Mouse (Mus musculus) CH12.LX (cell line): ENCODE results near the gene Grip1. TPM values are rescaled to one million over a fixed set of nuclear protein-coding genes. Genes with fewer than 3 reads are reported as not detected.
A peak's percentile ranks its signal among the peaks of the same experiment; 100 is the strongest.

Experiments
- DNase-seq: peaks from one replicate; pipeline ENCODE4 v3.0.0-alpha.2; 2013; ENCODE audit errors: extremely low read depth
- H3K27ac ChIP-seq: 2 replicates; pipeline ENCODE4 v1.5.1; 2012; ENCODE audit warnings: low read depth, mild to moderate bottlenecking, control low read depth, moderate library complexity; ENCODE audit not compliant: insufficient read depth
- H3K27me3 ChIP-seq: replicated peaks from 2 replicates; pipeline ENCODE3; 2012; ENCODE audit warnings: inconsistent platforms
- H3K36me3 ChIP-seq, 2 experiments: replicated peaks in 1 of 2; 2 replicates each; pipeline versions ENCODE3 to v1.6.1; 2012; ENCODE audit warnings: inconsistent platforms in 1 of 2, low read length in 1 of 2, mild to moderate bottlenecking in 1 of 2, mixed read lengths in 1 of 2, moderate library complexity in 1 of 2; ENCODE audit not compliant: control insufficient read depth in 1 of 2, insufficient read depth in 1 of 2
- H3K4me1 ChIP-seq, 2 experiments: 2 replicates each; pipeline ENCODE4 v1.6.1; 2012; ENCODE audit warnings: inconsistent platforms in 1 of 2, moderate library complexity in 1 of 2; ENCODE audit not compliant: insufficient read depth in 2 of 2, control insufficient read depth in 1 of 2
- H3K4me2 ChIP-seq: 2 replicates; pipeline ENCODE4 v1.6.1; 2012; ENCODE audit warnings: low read depth, mild to moderate bottlenecking, control low read depth; ENCODE audit not compliant: poor library complexity, insufficient read depth, severe bottlenecking
- H3K4me3 ChIP-seq, 3 experiments: fragments of 150-350 bp in 1 of 3; sonication (generic) in 1 of 3; replicated peaks in 1 of 3; 2 replicates each; pipeline versions ENCODE3 to v1.5.1; 2011 to 2012; ENCODE audit warnings: low read depth in 2 of 3, low read length in 2 of 3, mild to moderate bottlenecking in 2 of 3, moderate library complexity in 2 of 3, control low read depth in 1 of 3, improper control_type of control experiment in 1 of 3, inconsistent platforms in 1 of 3, mixed read lengths in 1 of 3; ENCODE audit not compliant: poor library complexity in 1 of 3
- H3K79me2 ChIP-seq: replicated peaks from 2 replicates; pipeline ENCODE4 v1.6.1; 2012; ENCODE audit warnings: mild to moderate bottlenecking, moderate library complexity; ENCODE audit not compliant: control insufficient read depth, poor library complexity, insufficient read depth, severe bottlenecking; ENCODE audit errors: extremely low read depth
- H3K9ac ChIP-seq: 2 replicates; pipeline ENCODE4 v1.6.1; 2012; ENCODE audit warnings: low read depth, mild to moderate bottlenecking, control low read depth, moderate library complexity; ENCODE audit not compliant: insufficient read depth
- H3K9me3 ChIP-seq: replicated peaks from 2 replicates; pipeline ENCODE3; 2012; ENCODE audit warnings: low read length, inconsistent platforms, mixed read lengths
- BHLHE40 ChIP-seq: IDR thresholded peaks from 2 replicates; pipeline ENCODE4 v1.6.1; 2011; ENCODE audit warnings: mild to moderate bottlenecking, low read depth, low read length, improper control_type of control experiment
- CTCF ChIP-seq, 2 experiments: IDR thresholded peaks in 1 of 2; conservative IDR thresholded peaks in 1 of 2; 2 replicates each; pipeline ENCODE4 v1.5.1; 2011 to 2012; ENCODE audit warnings: low read depth in 2 of 2, low read length in 2 of 2, improper control_type of control experiment in 1 of 2, inconsistent platforms in 1 of 2, mild to moderate bottlenecking in 1 of 2, moderate library complexity in 1 of 2
- JUND ChIP-seq: conservative IDR thresholded peaks from 2 replicates; pipeline ENCODE4 v1.6.1; 2011; ENCODE audit warnings: low read depth, low read length, improper control_type of control experiment
- MAFK ChIP-seq: IDR thresholded peaks from 2 replicates; pipeline ENCODE4 v1.6.1; 2011; ENCODE audit warnings: low read length, improper control_type of control experiment; ENCODE audit not compliant: insufficient replicate concordance
- MXI1 ChIP-seq: IDR thresholded peaks from 2 replicates; pipeline ENCODE4 v1.6.1; 2011; ENCODE audit warnings: mild to moderate bottlenecking, low read depth, low read length, improper control_type of control experiment
- POLR2A ChIP-seq: IDR thresholded peaks from 2 replicates; pipeline ENCODE4 v1.6.1; 2011; ENCODE audit warnings: low read depth, mild to moderate bottlenecking, improper control_type of control experiment, low read length
- USF1 ChIP-seq: IDR thresholded peaks from 2 replicates; pipeline ENCODE4 v1.6.1; 2014; ENCODE audit warnings: low read depth, mild to moderate bottlenecking, inconsistent platforms, low read length, improper control_type of control experiment
- USF2 ChIP-seq: conservative IDR thresholded peaks from 2 replicates; pipeline ENCODE4 v1.6.1; 2011; ENCODE audit warnings: low read depth, low read length, improper control_type of control experiment
- ZNF384 ChIP-seq: IDR thresholded peaks from 2 replicates; pipeline ENCODE4 v1.6.1; 2012; ENCODE audit warnings: low read depth, low read length, improper control_type of control experiment, inconsistent platforms
- dilution Hi-C: fragments of 300-500 bp; cut with MboI; formaldehyde crosslinking; loops from 2 replicates; pipeline ENCODE4 v1.14.3; 2020; ENCODE audit warnings: low sequenced_read_pairs; ENCODE audit not compliant: extremely low pct_unique_long_range_greater_than_20kb, extremely low pct_ligation_motif_present
- in situ Hi-C: fragments of 300-500 bp; cut with MboI; formaldehyde crosslinking; loops from 3 replicates; pipeline ENCODE4 v1.14.3; 2019; ENCODE audit warnings: low sequenced_read_pairs, low pct_ligation_motif_present, low pct_unique_long_range_greater_than_20kb, mixed read lengths
- polyA plus RNA-seq: library from polyadenylated mRNA; unstranded; fragments of >175 nt; gene quantifications from 2 replicates; pipeline ENCODE4 v1.2.1, GENCODE M21; 2012; ENCODE audit warnings: low read depth; ENCODE audit not compliant: insufficient read length
- total RNA-seq, 2 experiments: library from RNA; depleted of rRNA; stranded (reverse); fragments of 300-350 nt in 1 of 2; fragments of >200 nt in 1 of 2; gene quantifications; 2 replicates each; pipeline ENCODE4 v1.2.3; 2012 to 2014

Gene Grip1
- total and polyA plus RNA-seq, 3 experiments, result 0.09 to 0.33 (median 0.13) TPM

DNA sequence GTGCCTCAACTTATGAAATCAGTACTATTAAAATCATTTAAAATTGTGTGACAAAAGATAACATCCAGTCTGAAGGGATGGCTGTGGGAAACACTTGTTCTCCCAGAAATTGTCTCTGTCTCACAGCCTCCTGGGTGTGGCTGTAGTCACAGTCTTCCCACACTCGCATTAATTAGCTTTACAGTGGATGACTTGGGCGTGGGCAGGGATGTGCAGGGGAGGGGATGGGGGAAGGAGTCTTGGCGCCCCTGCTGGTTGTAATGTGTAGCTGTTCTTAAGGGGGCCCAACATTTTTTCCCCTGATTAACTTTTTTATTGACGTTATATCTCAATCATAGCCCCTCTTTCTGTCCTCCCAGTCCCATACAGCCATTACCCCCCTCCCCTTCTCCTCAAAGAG, 360.5 kb downstream of the Grip1 start:
- in situ Hi-C loops, result no loop called here
- TF ChIP-seq USF1 (no peak), JUND (no peak), CTCF (conservative IDR thresholded peaks at IDR 0.05 in 1 of 2, IDR thresholded peaks at IDR 0.05 in 1 of 2; ENCODE audit: low read depth in 2 of 2, low read length in 2 of 2) (peak in 1 of 2 experiments; percentile 30; a peak in 1 of 4 replicates), BHLHE40 (no peak), POLR2A (no peak)
- H3K4me1 ChIP-seq, result peaks cover 17 to 34% of the 10 kb centered on the region in 2 experiments

DNA sequence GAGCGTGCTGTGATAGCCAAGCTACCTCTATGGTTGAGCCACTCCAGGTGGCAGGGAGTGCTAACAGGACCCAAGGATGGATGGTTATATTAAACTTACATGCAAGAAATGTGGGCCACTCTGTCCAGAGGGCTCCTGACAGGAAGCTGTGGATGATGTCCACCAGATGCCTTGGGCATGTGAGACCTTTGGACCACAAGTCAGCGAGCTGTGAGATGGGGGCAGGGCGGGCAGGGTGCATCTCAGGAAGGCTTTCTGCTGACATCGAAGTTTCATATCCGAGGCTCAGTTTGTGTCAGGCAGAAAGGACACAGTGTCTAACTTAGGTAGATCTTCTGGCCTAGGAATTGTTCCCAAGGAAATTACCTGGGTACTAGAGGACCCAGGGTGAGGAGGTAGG, 362.4 kb downstream of the Grip1 start:
- no peak overlapping the region for H3K9ac ChIP-seq
- H3K4me2 ChIP-seq, result no peak overlapping the region
- TF ChIP-seq MAFK, result peak; percentile 78
- TF ChIP-seq USF2, result no peak
- in situ Hi-C loops (no loop called here), dilution Hi-C loops (no loop called here)
- no peak overlapping the region for H3K4me3 ChIP-seq
- no peaks in the 10 kb centered on the region for H3K36me3 ChIP-seq
- H3K4me1 ChIP-seq, result peaks cover 18 to 32% of the 10 kb centered on the region in 2 experiments
- H3K9me3 ChIP-seq, result no peaks in the 10 kb centered on the region
- no peak for DNase-seq
- H3K27me3 ChIP-seq, result no peaks in the 10 kb centered on the region
- H3K27ac ChIP-seq, result no peak overlapping the region
- no peaks in the 10 kb centered on the region for H3K79me2 ChIP-seq

More for the DNA sequence above, 360.5 kb downstream of the Grip1 start:
- peaks cover 5% of the 10 kb centered on the region for H3K9me3 ChIP-seq
- H3K79me2 ChIP-seq, result no peaks in the 10 kb centered on the region
- no peak overlapping the region for H3K9ac ChIP-seq
- H3K4me3 ChIP-seq, result no peak overlapping the region
- dilution Hi-C loops, result no loop called here
- H3K36me3 ChIP-seq, result no peaks in the 10 kb centered on the region
- no peak overlapping the region for H3K27ac ChIP-seq
- no peaks in the 10 kb centered on the region for H3K27me3 ChIP-seq
- no peak for DNase-seq
- H3K4me2 ChIP-seq, result no peak overlapping the region

DNA sequence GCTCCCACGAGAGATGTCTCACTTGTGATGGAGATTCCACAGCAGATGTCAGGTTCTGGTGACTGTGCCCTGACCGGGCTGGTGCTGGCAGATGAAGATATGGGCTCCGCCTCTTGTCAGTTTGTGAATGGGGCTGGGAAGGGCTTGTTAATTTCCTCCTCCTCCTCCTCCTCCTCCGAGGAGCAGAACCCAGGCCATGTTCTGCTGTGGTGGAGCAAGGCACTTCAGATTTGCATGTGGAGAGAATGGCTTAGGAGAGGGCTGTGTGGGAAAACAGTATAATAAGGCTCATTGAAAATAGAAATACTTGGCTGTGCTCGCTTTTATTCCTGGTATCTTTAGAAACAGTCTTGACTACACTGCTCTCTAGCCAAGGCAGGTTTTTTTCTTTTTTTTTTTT, 364.8 kb downstream of the Grip1 start:
- dilution Hi-C loops (no loop called here), in situ Hi-C loops (no loop called here)
- Histone ChIP-seq H3K36me3 (no peaks in the 10 kb centered on the region), H3K27me3 (no peaks in the 10 kb centered on the region), H3K9me3 (no peaks in the 10 kb centered on the region), H3K9ac (no peak overlapping the region), H3K79me2 (no peaks in the 10 kb centered on the region), H3K4me1 (peaks cover 18 to 28% of the 10 kb centered on the region in 2 experiments), H3K4me3 (no peak overlapping the region), H3K27ac (no peak overlapping the region), H3K4me2 (no peak overlapping the region)
- no peak for TF ChIP-seq MXI1
- peak; percentile 73; the same call in 1 of the 2 replicates for TF ChIP-seq ZNF384
- peak; percentile 32 for DNase-seq
